11 mouse cellular contexts compared by ENCODE assay signal in genomic region chr12:103262017-103262865, GRCm38 (mm10). TPM values are rescaled to one million over a fixed set of nuclear protein-coding genes. Genes with fewer than 3 reads are reported as not detected.
DNase-seq lines count a peak whose midpoint lies in the region; ATAC-seq lines count a peak whose summit lies in the region.
"Had no signal": no experiment of that assay in that cellular context is flagged by ENCODE, and none has a peak within 500 bp of the region (broad histone marks: within the 10 kb centered on the region; RNA-seq: fewer than 3 reads in every experiment).

No protein-coding gene starts in this region.

- 61% methylated on average over 13 of the region's 13 CpGs for WGBS in forebrain, embryonic 11.5 days
- 57% methylated on average over 13 of the region's 13 CpGs for WGBS in forebrain, embryonic 15.5 days
- 58% methylated on average over 13 of the region's 13 CpGs for WGBS in neural tube, embryonic 13.5 days
- 50% methylated on average over 13 of the region's 13 CpGs for WGBS in stomach, embryonic 15.5 days
- 63% methylated on average over 13 of the region's 13 CpGs for WGBS in forebrain, embryonic 12.5 days

- H3K27me3 ChIP-seq in forebrain, embryonic 11.5 days (ENCODE audit: control insufficient read depth, insufficient read depth, low read length) = no peaks in the 10 kb centered on the region
- no peaks in the 10 kb centered on the region for H3K27me3 ChIP-seq in forebrain, embryonic 15.5 days
- H3K27me3 ChIP-seq in neural tube, embryonic 13.5 days = no peaks in the 10 kb centered on the region
- no peaks in the 10 kb centered on the region for H3K27me3 ChIP-seq in stomach, embryonic 15.5 days (replicated peaks)
- H3K27me3 ChIP-seq in forebrain, embryonic 12.5 days = no peaks in the 10 kb centered on the region
- H3K27me3 ChIP-seq: embryonic facial prominence, embryonic 13.5 days; limb, embryonic 15.5 days had no signal

- H3K9ac ChIP-seq in forebrain, embryonic 11.5 days (ENCODE audit: low read length) = no peak overlapping the region
- no peak overlapping the region for H3K9ac ChIP-seq in forebrain, embryonic 15.5 days (replicated peaks)
- H3K9ac ChIP-seq in neural tube, embryonic 13.5 days = no peak overlapping the region
- no peak overlapping the region for H3K9ac ChIP-seq in stomach, embryonic 15.5 days
- H3K9ac ChIP-seq in forebrain, embryonic 12.5 days = no peak overlapping the region
- H3K9ac ChIP-seq: embryonic facial prominence, embryonic 13.5 days; limb, embryonic 15.5 days had no signal

- H3K9me3 ChIP-seq in forebrain, embryonic 11.5 days (ENCODE audit: control insufficient read depth, low read length) = no peaks in the 10 kb centered on the region
- H3K9me3 ChIP-seq in forebrain, embryonic 15.5 days = no peaks in the 10 kb centered on the region
- H3K9me3 ChIP-seq in neural tube, embryonic 13.5 days = 0 out of 2 replicates have a peak, but pooled peaks cover 3% of the 10 kb centered on the region
- H3K9me3 ChIP-seq in stomach, embryonic 15.5 days = no peaks in the 10 kb centered on the region
- H3K9me3 ChIP-seq in forebrain, embryonic 12.5 days = no peaks in the 10 kb centered on the region
- H3K9me3 ChIP-seq: embryonic facial prominence, embryonic 13.5 days; limb, embryonic 15.5 days had no signal

- no peak overlapping the region for H3K27ac ChIP-seq in forebrain, embryonic 11.5 days (ENCODE audit: low read depth, low read length)
- no peak overlapping the region for H3K27ac ChIP-seq in forebrain, embryonic 15.5 days (replicated peaks)
- H3K27ac ChIP-seq in neural tube, embryonic 13.5 days (replicated peaks) = 0 out of 2 replicates have a peak overlapping the region, but pooled peaks have one; percentile 42
- no peak overlapping the region for H3K27ac ChIP-seq in stomach, embryonic 15.5 days
- no peak overlapping the region for H3K27ac ChIP-seq in forebrain, embryonic 12.5 days
- H3K27ac ChIP-seq: embryonic facial prominence, embryonic 13.5 days; limb, embryonic 15.5 days had no signal

- H3K4me3 ChIP-seq in forebrain, embryonic 11.5 days (ENCODE audit: low read depth, low read length) = no peak overlapping the region
- H3K4me3 ChIP-seq in forebrain, embryonic 15.5 days = no peak overlapping the region
- H3K4me3 ChIP-seq in neural tube, embryonic 13.5 days = no peak overlapping the region
- no peak overlapping the region for H3K4me3 ChIP-seq in stomach, embryonic 15.5 days (replicated peaks)
- H3K4me3 ChIP-seq in forebrain, embryonic 12.5 days (replicated peaks) = no peak overlapping the region
- H3K4me3 ChIP-seq: embryonic facial prominence, embryonic 13.5 days; limb, embryonic 15.5 days had no signal

- no peaks in the 10 kb centered on the region for H3K4me1 ChIP-seq in forebrain, embryonic 11.5 days (replicated peaks; ENCODE audit: control insufficient read depth, insufficient read depth, low read length)
- no peaks in the 10 kb centered on the region for H3K4me1 ChIP-seq in forebrain, embryonic 15.5 days
- H3K4me1 ChIP-seq in neural tube, embryonic 13.5 days (replicated peaks) = 0 out of 2 replicates have a peak, but pooled peaks cover 5% of the 10 kb centered on the region
- peaks cover 5% of the 10 kb centered on the region; the same call in 1 of the 2 replicates for H3K4me1 ChIP-seq in stomach, embryonic 15.5 days
- H3K4me1 ChIP-seq in forebrain, embryonic 12.5 days = no peaks in the 10 kb centered on the region
- H3K4me1 ChIP-seq: embryonic facial prominence, embryonic 13.5 days; limb, embryonic 15.5 days had no signal

- peak; percentile 59 for DNase-seq in forebrain, embryonic 11.5 days (ENCODE audit: low spot score)
- no peak for DNase-seq in neural tube, embryonic 10.5 days (ENCODE audit: extremely low spot score, low spot score)
- DNase-seq in kidney, adult 9 months = peak; percentile 57
- no peak for DNase-seq in left cerebral cortex, adult 9 months (ENCODE audit: low spot score in 2 of 2)

- no peaks in the 10 kb centered on the region for H3K36me3 ChIP-seq in forebrain, embryonic 11.5 days (ENCODE audit: control insufficient read depth, insufficient read depth, low read length)
- H3K36me3 ChIP-seq in forebrain, embryonic 15.5 days = no peaks in the 10 kb centered on the region
- H3K36me3 ChIP-seq in neural tube, embryonic 13.5 days = no peaks in the 10 kb centered on the region
- H3K36me3 ChIP-seq in stomach, embryonic 15.5 days = no peaks in the 10 kb centered on the region
- H3K36me3 ChIP-seq in forebrain, embryonic 12.5 days (replicated peaks) = no peaks in the 10 kb centered on the region
- H3K36me3 ChIP-seq: embryonic facial prominence, embryonic 13.5 days; limb, embryonic 15.5 days had no signal

- no peak overlapping the region for H3K4me2 ChIP-seq in forebrain, embryonic 11.5 days (ENCODE audit: low read depth, low read length, severe bottlenecking)
- no peak overlapping the region for H3K4me2 ChIP-seq in forebrain, embryonic 15.5 days (replicated peaks)
- no peak overlapping the region for H3K4me2 ChIP-seq in neural tube, embryonic 13.5 days
- H3K4me2 ChIP-seq in stomach, embryonic 15.5 days = no peak overlapping the region
- no peak overlapping the region for H3K4me2 ChIP-seq in forebrain, embryonic 12.5 days
- H3K4me2 ChIP-seq: embryonic facial prominence, embryonic 13.5 days; limb, embryonic 15.5 days had no signal

- ATAC-seq in forebrain, embryonic 11.5 days (replicated peaks; ENCODE audit: low FRiP score) = no peak
- no peak for ATAC-seq in forebrain, embryonic 15.5 days (replicated peaks)
- ATAC-seq in neural tube, embryonic 13.5 days (ENCODE audit: low read depth) = no peak
- ATAC-seq in stomach, embryonic 15.5 days (ENCODE audit: insufficient read depth, low FRiP score, low read depth) = 0 out of 2 replicates have a peak, but pooled peaks have one; percentile 35
- ATAC-seq in forebrain, embryonic 12.5 days (ENCODE audit: low FRiP score) = no peak

RNA-seq across cellular contexts. Expression of gene Prima1, which starts 20.3 kb away (rescaled TPM):
- polyA plus RNA-seq in forebrain, embryonic 11.5 days (2014; fragmentation: Nextera tagmentation; extraction: Ambion mirVana) = 0.31 and 0.95 TPM in 2 replicates
- 0.23 and 0.25 TPM in 2 replicates for polyA plus RNA-seq in forebrain, embryonic 15.5 days (2015; fragmentation: Nextera tagmentation; extraction: Ambion mirVana)
- polyA plus RNA-seq in neural tube, embryonic 13.5 days (2015; fragmentation: Nextera tagmentation; extraction: Ambion mirVana) = 2.4 and 3.8 TPM in 2 replicates
- polyA plus RNA-seq in stomach, embryonic 15.5 days (2015; fragmentation: Nextera tagmentation; extraction: Ambion mirVana) = 1.4 TPM in 2 replicates
- polyA plus RNA-seq in forebrain, embryonic 12.5 days (2016; fragmentation: Nextera tagmentation; extraction: Ambion mirVana) = 0.23 and 0.29 TPM in 2 replicates
- polyA plus RNA-seq: C2C12 had no signal

RNA-seq across cellular contexts. Expression of gene Fam181a, which starts 48.5 kb away (rescaled TPM):
- 27.3 and 28.5 TPM in 2 replicates for polyA plus RNA-seq in forebrain, embryonic 11.5 days (2014; fragmentation: Nextera tagmentation; extraction: Ambion mirVana)
- polyA plus RNA-seq in forebrain, embryonic 15.5 days (2015; fragmentation: Nextera tagmentation; extraction: Ambion mirVana) = 4.0 TPM in 2 replicates
- 8.5 and 10.3 TPM in 2 replicates for polyA plus RNA-seq in neural tube, embryonic 13.5 days (2015; fragmentation: Nextera tagmentation; extraction: Ambion mirVana)
- polyA plus RNA-seq in stomach, embryonic 15.5 days (2015; fragmentation: Nextera tagmentation; extraction: Ambion mirVana) = not detected in 2 replicates
- 14.1 and 17.4 TPM in 2 replicates for polyA plus RNA-seq in forebrain, embryonic 12.5 days (2016; fragmentation: Nextera tagmentation; extraction: Ambion mirVana)
- polyA plus RNA-seq: C2C12; limb, embryonic 15.5 days had no signal

Comparison
In these comparisons a context has a peak if more than half of its experiments do, and no peak if none do; other contexts are left out.
1. DNase-seq: peak in forebrain, embryonic 11.5 days (single experiment) and kidney, adult 9 months (single experiment); none in neural tube, embryonic 10.5 days (single experiment) and left cerebral cortex, adult 9 months (0 of 2).